Mouse (Mus musculus): ENCODE results near the gene Alkbh2. TPM values are rescaled to one million over a fixed set of nuclear protein-coding genes. Genes with fewer than 3 reads are reported as not detected.

Alkbh2 gene
- polyA plus RNA-seq, 1 experiment from 2014 or later: 6.4 TPM

DNA sequence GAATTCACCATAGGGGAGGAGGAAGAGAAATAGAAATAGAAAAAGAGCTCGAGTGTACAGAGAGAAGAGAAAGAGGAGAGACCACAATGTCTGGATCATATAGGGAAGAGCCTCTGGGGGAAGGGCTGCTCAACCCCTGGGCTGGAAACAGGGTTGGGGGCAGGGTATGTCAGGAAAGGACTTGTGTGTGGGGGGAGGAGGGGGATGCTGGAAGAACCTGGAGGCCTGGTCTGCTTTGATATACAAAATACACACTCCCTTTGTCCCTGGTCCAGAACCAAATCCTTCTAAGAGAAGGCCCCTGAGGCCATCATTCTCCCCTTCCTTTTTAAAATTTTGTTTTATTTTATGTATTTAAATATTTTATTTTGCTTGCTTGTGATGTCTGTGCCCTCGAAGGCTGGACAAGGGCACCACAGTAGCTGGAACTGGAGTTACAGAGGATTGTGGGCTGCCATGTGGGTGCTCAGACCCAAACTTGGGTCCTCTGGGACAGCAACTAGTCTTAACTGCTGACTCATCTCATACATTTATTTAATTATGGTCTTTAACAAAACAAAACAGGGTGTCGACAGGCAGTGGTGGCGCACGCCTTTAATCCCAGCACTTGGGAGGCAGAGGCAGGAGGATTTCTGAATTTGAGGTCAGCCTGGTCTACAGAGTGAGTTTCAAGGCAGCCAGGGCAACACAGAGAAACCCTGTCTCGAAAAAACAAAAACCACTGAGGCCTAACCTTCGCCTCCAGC lies 1.3 kb downstream of the Alkbh2 start:
- Histone ChIP-seq H3K9me3 (no peaks in the 10 kb centered on the region), H3K9ac (0 out of 2 replicates have a peak overlapping the region, but pooled peaks have one; percentile 89), H3K4me3 (peak overlapping the region; percentile 79), H3K27ac (replicated peaks) (peak overlapping the region; percentile 95; the same call in 1 of the 2 replicates), H3K27me3 (replicated peaks) (no peaks in the 10 kb centered on the region), H3K4me1 (peaks cover 13% of the 10 kb centered on the region), H3K4me2 (peak overlapping the region; percentile 99), H3K36me3 (peaks cover 42% of the 10 kb centered on the region)
- WGBS: 81% methylated on average over 7 of the region's 7 CpGs
- ATAC-seq (ENCODE audit: extremely low read depth, insufficient number of reproducible peaks, low FRiP score, low TSS enrichment): no peak

GRCm38 (mm10) chr5:114126008-114126407 lies 2.0 kb downstream of the Alkbh2 start:
- WGBS: 89% methylated on average over 3 of the region's 3 CpGs
- no peak overlapping the region for H3K27ac ChIP-seq (replicated peaks)
- peaks cover 48% of the 10 kb centered on the region for H3K36me3 ChIP-seq
- H3K4me2 ChIP-seq: no peak overlapping the region
- no peak for ATAC-seq (ENCODE audit: extremely low read depth, insufficient number of reproducible peaks, low FRiP score, low TSS enrichment)
- no peaks in the 10 kb centered on the region for H3K27me3 ChIP-seq (replicated peaks)
- H3K9me3 ChIP-seq: no peaks in the 10 kb centered on the region
- H3K4me1 ChIP-seq: peaks cover 9% of the 10 kb centered on the region
- no peak overlapping the region for H3K4me3 ChIP-seq
- no peak overlapping the region for H3K9ac ChIP-seq

DNA sequence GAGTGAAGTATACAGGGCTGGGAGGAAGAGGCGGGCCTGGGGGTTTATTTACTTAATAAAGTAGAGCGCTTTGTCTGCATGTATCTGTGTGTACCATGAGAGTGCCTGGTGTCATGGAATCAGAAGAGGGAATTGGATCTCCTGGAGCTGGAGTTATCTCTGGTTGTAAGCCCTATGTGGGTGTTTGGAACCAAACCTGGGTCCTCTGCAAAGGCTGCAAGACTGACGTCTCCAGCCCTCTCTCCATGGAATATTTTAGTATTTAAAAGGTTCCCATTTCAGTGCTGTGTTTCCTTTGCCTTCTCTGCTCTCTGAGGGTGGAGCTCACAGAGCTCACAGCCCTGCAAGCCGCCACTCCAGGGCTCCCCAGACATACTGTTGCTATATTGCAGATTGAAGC lies 8.2 kb downstream of the Alkbh2 start:
- no peaks in the 10 kb centered on the region for H3K4me1 ChIP-seq
- WGBS: 80% methylated on average over 4 of the region's 4 CpGs
- ATAC-seq (ENCODE audit: extremely low read depth, insufficient number of reproducible peaks, low FRiP score, low TSS enrichment): no peak

GRCm38 (mm10) chr5:114116586-114116985 lies 11.4 kb downstream of the Alkbh2 start:
- Histone ChIP-seq H3K4me2 (no peak overlapping the region), H3K9ac (no peak overlapping the region), H3K9me3 (no peaks in the 10 kb centered on the region), H3K4me3 (no peak overlapping the region), H3K27me3 (replicated peaks) (no peaks in the 10 kb centered on the region), H3K36me3 (peaks cover 98% of the 10 kb centered on the region), H3K4me1 (no peaks in the 10 kb centered on the region), H3K27ac (replicated peaks) (no peak overlapping the region)
- WGBS: 83% methylated on average over 7 of the region's 7 CpGs
- ATAC-seq (ENCODE audit: extremely low read depth, insufficient number of reproducible peaks, low FRiP score, low TSS enrichment): no peak

More for the DNA sequence above, 8.2 kb downstream of the Alkbh2 start:
- no peak overlapping the region for H3K9ac ChIP-seq
- no peak overlapping the region for H3K27ac ChIP-seq (replicated peaks)
- H3K4me2 ChIP-seq: no peak overlapping the region
- H3K4me3 ChIP-seq: no peak overlapping the region
- H3K36me3 ChIP-seq: peaks cover 97% of the 10 kb centered on the region
- no peaks in the 10 kb centered on the region for H3K9me3 ChIP-seq
- H3K27me3 ChIP-seq (replicated peaks): no peaks in the 10 kb centered on the region

DNA sequence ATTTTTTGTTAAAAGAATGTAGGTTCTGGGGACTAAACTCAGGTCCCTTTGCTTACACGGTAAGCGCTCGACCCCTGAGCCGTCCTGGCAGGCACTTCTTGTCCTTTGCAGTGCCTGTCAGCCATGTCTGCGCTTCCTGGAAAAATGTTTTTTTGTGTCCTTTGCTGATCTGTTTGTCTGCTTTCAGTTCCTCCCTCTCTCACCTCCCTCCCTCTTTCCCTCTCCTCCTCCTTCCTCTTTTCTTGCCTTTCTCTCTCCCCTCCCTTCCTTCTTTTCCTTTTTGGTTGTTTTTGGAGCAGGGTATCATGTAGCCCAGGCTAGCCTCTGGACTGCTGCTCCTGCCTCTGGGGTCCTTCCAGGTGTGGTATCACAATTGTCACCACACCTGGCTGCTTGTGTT lies 13.0 kb downstream of the Alkbh2 start:
- H3K27ac ChIP-seq (replicated peaks): no peak overlapping the region
- WGBS: 87% methylated on average over 5 of the region's 5 CpGs
- no peak overlapping the region for H3K4me2 ChIP-seq
- no peak overlapping the region for H3K9ac ChIP-seq
- no peaks in the 10 kb centered on the region for H3K4me1 ChIP-seq
- ATAC-seq (ENCODE audit: extremely low read depth, insufficient number of reproducible peaks, low FRiP score, low TSS enrichment): no peak
- no peaks in the 10 kb centered on the region for H3K27me3 ChIP-seq (replicated peaks)
- no peak overlapping the region for H3K4me3 ChIP-seq
- H3K9me3 ChIP-seq: no peaks in the 10 kb centered on the region
- H3K36me3 ChIP-seq: peaks cover 98% of the 10 kb centered on the region

DNA sequence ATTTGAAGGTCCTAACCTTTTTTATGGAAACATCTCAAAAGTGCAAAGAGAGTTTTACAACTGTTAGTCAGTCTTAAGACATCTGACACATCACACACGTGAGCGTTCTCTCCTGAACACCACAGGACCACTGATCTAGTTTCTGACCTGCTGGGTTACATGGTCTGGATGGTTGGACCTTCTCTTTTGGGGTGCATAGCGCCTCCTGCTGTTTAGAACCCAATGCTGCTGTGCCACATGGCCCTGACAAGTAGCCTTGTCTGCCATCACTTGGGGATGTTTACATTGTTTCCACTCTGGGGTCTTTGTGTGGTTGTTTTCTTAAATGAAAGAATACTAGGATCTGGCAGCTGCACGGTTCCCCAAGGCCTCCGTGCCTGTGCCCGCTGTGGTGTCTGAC lies 14.7 kb downstream of the Alkbh2 start:
- Histone ChIP-seq H3K4me1 (no peaks in the 10 kb centered on the region), H3K36me3 (peaks cover 98% of the 10 kb centered on the region), H3K27ac (replicated peaks) (no peak overlapping the region), H3K4me2 (no peak overlapping the region), H3K4me3 (no peak overlapping the region), H3K9ac (no peak overlapping the region), H3K27me3 (replicated peaks) (no peaks in the 10 kb centered on the region), H3K9me3 (no peaks in the 10 kb centered on the region)
- 86% methylated on average over 6 of the region's 6 CpGs for WGBS
- ATAC-seq (ENCODE audit: extremely low read depth, insufficient number of reproducible peaks, low FRiP score, low TSS enrichment): no peak

DNA sequence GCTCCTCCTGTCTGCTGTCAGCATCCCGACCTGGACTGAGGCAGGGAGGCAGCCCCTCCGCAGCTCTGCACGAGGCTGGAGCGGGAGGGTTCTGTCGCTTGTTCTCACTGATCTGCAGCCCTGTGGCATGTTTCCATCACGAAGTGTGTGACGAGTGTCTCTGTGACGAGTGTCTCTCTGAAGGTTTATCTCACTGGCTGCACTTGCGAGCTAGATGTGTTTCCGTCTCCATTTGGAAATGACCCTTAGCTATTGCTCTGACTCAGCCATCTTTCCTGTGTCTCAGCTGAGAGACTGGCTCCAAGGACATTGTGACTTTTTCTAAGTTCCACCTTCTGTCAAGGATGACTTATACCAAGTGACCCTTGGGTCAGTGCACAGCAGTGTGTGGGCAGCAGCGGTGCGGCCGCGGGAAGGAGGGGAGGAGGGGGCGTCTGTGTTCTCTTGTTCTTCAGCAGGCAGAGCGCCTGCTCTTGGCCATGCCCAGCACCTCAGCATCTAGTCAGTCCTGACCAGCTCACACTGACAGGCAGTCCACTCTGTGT lies 21.6 kb downstream of the Alkbh2 start:
- Histone ChIP-seq H3K36me3 (peaks cover 84% of the 10 kb centered on the region), H3K27me3 (replicated peaks) (no peaks in the 10 kb centered on the region), H3K4me3 (no peak overlapping the region), H3K9ac (no peak overlapping the region), H3K4me1 (peaks cover 5% of the 10 kb centered on the region), H3K27ac (replicated peaks) (no peak overlapping the region), H3K9me3 (no peaks in the 10 kb centered on the region), H3K4me2 (no peak overlapping the region)
- no peak for ATAC-seq (ENCODE audit: extremely low read depth, insufficient number of reproducible peaks, low FRiP score, low TSS enrichment)
- WGBS: 73% methylated on average over 16 of the region's 16 CpGs

- Histone ChIP-seq H3K4me2 (no peak overlapping the region), H3K36me3 (peaks cover 48% of the 10 kb centered on the region), H3K27ac (replicated peaks) (no peak overlapping the region), H3K4me1 (peaks cover 19% of the 10 kb centered on the region), H3K27me3 (replicated peaks) (peaks cover 6% of the 10 kb centered on the region; the same call in 1 of the 2 replicates), H3K4me3 (no peak overlapping the region), H3K9me3 (no peaks in the 10 kb centered on the region), H3K9ac (no peak overlapping the region)
- no peak for ATAC-seq (ENCODE audit: extremely low read depth, insufficient number of reproducible peaks, low FRiP score, low TSS enrichment)
- 51% methylated on average over 1 of the region's 1 CpGs for WGBS
Observed at GRCm38 (mm10) chr5:114102807-114103206, 25.2 kb downstream of the Alkbh2 start.

GRCm38 (mm10) chr5:114101873-114102272 lies 26.1 kb downstream of the Alkbh2 start:
- Histone ChIP-seq H3K9me3 (no peaks in the 10 kb centered on the region), H3K9ac (no peak overlapping the region), H3K4me3 (no peak overlapping the region), H3K27me3 (replicated peaks) (peaks cover 6% of the 10 kb centered on the region; the same call in 1 of the 2 replicates), H3K4me1 (peaks cover 19% of the 10 kb centered on the region), H3K27ac (replicated peaks) (no peak overlapping the region), H3K4me2 (no peak overlapping the region), H3K36me3 (peaks cover 39% of the 10 kb centered on the region)
- WGBS: 77% methylated on average over 4 of the region's 4 CpGs
- no peak for ATAC-seq (ENCODE audit: extremely low read depth, insufficient number of reproducible peaks, low FRiP score, low TSS enrichment)

- Histone ChIP-seq H3K36me3 (peaks cover 26% of the 10 kb centered on the region), H3K9ac (peak overlapping the region; percentile 91), H3K27me3 (replicated peaks) (peaks cover 6% of the 10 kb centered on the region; the same call in 1 of the 2 replicates), H3K27ac (replicated peaks) (peak overlapping the region; percentile 26; the same call in 1 of the 2 replicates), H3K4me3 (peak overlapping the region; percentile 76), H3K4me2 (peak overlapping the region; percentile 97), H3K9me3 (no peaks in the 10 kb centered on the region), H3K4me1 (peaks cover 19% of the 10 kb centered on the region)
- ATAC-seq (ENCODE audit: extremely low read depth, insufficient number of reproducible peaks, low FRiP score, low TSS enrichment): no peak
- WGBS: 2% methylated on average over 56 of the region's 64 CpGs
Observed at GRCm38 (mm10) chr5:114100390-114101099, 27.5 kb downstream of the Alkbh2 start.

GRCm38 (mm10) chr5:114099709-114100389 lies 28.2 kb downstream of the Alkbh2 start:
- peak overlapping the region; percentile 91 for H3K9ac ChIP-seq
- ATAC-seq (ENCODE audit: extremely low read depth, insufficient number of reproducible peaks, low FRiP score, low TSS enrichment): peak; percentile 67; the same call in 1 of the 2 replicates
- 7% methylated on average over 35 of the region's 37 CpGs for WGBS
- peak overlapping the region; percentile 76 for H3K4me3 ChIP-seq
- H3K36me3 ChIP-seq: peaks cover 19% of the 10 kb centered on the region
- peak overlapping the region; percentile 26; the same call in 1 of the 2 replicates for H3K27ac ChIP-seq (replicated peaks)
- H3K4me2 ChIP-seq: peak overlapping the region; percentile 97
- H3K27me3 ChIP-seq (replicated peaks): peaks cover 7% of the 10 kb centered on the region; the same call in 1 of the 2 replicates
- peaks cover 19% of the 10 kb centered on the region for H3K4me1 ChIP-seq
- H3K9me3 ChIP-seq: no peaks in the 10 kb centered on the region

Data from heart, embryonic 13.5 days (tissue).